Mouse (Mus musculus) regulatory T cell (primary cell): ENCODE measurements around the gene Car12.

ENCODE experiments used
- in situ Hi-C: fragments of 300-600 bp; cut with MboI, MseI; formaldehyde crosslinking; loops from one replicate; pipeline ENCODE4 v1.15.1; 2025; ENCODE audit warnings: high pct_unique_total_duplicates

Gene Car12

DNA sequence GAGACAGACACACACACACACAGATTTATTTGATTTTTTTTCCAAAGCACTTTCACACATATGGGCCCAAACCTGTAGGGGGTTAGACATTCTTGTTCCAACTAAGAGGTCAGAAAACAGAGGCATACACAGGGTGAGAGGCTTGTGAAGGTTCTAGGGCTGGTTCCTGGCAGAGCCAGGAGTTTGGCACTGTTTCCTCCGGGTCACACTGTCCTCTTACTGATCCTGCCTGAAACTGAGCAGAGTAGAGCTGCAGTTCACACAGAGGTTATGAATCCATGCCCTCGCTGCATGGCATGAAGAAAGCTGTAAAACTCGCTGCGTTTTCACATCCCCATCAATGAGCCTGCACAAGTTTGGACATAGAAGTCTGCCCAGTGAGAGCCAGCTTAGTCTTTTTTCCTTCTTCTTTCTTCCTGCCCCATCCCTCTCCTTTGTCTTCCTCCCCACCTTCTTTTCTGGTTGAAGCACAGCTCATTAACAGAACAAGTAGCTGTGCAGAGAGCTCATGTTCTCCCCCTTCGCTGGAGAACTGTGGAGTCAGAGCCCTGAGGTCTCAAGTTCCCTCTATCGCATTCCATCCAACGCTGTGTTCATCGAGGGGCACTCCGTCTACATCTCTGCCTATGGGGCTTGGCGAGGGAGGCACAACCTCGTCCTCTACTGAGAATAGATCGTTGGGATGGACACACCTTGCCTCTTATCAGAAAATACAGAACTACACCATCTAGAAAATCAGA is 4.5 kb upstream of the Car12 start:
- in situ Hi-C loops: no loop called here

DNA sequence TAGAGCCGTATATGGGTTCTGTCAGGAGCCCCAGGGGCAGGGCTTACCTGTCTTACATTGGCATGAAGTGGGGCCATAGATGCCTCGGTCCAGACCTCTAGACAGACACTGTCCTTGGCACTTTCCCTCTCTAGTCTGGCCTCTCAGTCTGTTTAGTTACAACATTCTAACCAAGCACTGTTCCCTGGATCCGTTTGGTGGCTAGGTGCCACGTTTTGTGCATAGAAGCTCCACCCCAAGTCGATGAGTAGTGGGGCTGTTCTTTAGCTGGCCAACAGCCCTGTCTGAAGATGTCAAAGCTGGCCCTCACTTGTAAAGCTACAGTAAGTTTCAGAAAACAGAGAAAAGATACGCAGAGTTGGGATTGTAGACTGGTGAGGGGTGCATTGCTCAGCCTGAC is 2.9 kb upstream of the Car12 start:
- in situ Hi-C loops: no loop called here

DNA sequence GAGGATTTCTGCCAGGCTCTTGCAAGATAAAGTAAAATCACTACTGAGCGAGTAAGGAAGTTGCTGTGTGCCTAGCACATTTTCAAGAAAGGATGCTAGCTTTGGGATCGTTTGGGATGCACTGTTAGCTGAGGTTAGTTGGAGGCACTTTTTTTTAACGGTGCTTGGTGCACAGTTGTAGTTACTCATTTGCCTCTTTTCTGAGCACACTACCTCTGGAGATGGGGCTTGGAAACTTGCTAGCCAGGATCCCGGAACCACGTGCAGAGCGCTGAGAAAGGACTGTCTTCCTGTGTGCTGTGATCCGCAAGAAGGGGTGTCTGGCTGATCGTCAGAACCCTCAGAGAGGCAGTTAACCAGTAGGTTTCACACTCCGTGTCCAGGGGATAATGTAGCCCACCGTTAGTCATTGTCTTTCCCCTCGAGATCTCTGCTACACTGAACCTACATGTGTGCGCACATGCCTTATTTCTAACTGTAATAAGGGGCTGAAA is 583 bp downstream of the Car12 start:
- in situ Hi-C loops: no loop called here

DNA sequence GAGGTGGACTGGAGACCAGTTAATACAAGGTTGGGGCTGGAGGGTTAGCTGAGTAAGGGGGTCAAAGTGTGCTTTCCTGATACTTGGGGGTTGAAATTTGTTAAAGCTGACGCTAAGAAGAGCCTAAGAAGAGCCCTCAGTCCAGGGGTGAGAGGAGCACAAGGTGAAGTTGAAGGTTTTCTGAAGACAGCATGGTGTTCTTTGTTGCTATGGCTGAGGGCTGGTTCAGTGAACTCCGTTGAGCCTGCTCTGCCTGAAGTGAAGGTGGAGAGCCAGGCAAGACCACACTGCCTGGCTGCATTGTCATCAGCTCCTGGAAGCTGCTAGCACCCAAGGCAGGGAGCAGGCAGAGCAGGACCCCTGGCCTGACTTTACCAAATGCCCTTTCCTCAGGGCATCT is 1.9 kb downstream of the Car12 start:
- in situ Hi-C loops: no loop called here

DNA sequence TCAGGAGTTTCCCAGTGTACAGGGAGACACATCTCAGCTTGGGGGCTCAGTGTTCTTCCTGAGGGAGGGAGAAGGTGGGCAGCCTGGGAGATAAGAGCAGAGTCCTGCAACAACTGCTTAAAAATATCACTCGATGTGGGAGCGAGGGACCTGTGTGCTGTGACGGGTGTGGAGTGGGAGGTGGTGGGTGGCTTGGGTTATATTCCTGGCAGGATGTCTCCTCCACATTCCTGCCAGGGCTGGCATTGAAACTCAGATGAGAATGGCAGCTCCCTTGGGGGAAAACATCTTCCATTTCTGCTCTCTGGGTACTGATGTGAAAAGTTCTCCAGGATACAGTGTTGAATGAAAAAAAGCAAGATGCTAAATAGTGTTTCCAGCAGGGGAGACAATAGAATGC is 3.0 kb downstream of the Car12 start:
- in situ Hi-C loops: no loop called here

DNA sequence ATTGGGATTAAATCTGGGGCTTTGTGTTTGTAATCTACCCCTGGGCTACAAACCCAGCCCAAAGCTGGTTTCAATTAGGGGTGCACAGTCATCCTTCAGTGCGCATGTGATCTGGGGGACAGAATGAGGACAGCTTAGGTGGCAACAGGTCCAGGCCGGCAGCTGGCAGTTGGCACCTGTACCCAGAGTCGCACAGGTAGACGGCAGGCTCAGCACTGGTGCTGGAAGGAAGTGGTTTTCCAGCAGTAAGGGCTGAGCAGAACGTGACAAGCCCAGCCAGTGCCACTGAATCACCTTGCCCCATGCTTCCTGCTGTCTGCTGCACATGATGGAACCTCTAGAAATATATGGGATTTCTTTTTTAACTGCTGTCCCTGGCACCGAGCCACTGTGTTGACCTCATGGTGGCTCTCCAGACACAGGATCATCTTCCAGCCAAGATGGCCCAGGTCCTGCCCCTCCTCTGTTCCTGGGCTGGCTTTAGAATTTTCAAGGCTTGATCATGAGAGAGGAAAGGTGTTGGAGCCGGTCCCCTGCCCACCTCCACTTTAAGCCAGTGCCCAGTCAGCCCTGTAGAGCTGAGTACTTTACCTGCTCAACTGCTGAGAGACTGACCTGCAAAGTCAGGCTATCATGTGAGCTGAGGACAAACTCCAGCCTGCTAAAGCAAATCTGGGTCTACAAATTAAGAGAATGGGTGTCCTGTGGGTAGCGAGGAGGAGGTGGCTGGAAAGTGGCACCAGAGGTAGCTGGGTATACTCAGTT is 7.4 kb downstream of the Car12 start:
- in situ Hi-C loops: loop anchor here (5.0 kb wide), 1 partner anchor 76 kb away; the partner anchor contains the start of genes Aph1b and Gm10647

DNA sequence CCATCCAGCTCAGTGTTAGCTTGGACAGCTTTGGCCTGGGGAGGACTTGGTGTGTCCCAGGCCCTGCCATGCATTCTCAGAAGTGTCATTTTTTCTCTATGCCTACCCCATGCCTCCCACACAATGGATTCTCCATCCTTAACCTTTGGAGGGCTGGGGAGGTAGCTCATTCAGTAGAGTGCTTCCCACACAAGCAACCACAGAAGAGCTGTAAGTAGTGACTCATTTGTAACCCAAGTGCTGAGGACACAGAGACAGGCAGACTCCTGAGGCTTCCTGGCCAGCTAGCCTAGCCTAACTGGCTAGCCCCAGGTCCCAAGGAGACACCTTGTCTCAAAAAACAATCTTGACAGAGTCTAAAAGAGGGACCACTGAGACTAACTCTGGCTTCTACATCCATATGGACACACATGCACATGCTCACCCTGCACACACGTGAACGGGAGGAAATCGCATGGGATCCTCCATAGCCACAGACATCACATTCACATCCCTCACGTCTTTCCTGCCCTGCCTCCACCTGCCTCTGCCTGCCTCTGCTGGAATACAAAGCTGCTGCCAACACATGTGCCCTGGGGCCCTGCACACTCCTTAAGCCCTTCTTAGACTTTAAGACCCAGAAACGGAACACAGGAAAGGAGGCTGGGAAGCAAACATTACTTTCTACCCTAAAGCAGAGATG is 8.8 kb downstream of the Car12 start:
- in situ Hi-C loops: loop anchor here (5.0 kb wide), 1 partner anchor 75 kb away; the partner anchor contains the start of genes Aph1b and Gm10647

DNA sequence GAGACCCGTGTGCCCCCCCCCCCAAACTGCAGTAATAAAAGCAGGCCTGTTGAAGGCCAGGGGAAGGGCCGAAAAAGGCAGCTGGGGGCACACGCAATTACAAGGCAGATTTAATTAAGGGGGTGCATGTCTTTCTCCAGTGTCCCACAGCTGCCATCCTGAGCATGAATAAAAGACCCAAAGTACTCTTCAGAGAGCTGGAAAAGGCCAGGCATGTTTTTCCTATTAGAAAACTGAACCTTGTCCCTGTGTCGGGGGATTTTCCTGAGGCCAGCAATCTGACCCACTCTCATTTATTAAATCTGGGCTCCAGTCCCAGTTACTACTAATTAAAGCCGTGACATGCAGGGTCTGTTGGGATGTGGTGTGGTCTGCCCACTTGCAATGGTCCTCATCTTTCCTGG is 9.4 kb downstream of the Car12 start:
- in situ Hi-C loops: loop anchor here (5.0 kb wide), 1 partner anchor 74 kb away; the partner anchor contains the start of genes Aph1b and Gm10647

DNA sequence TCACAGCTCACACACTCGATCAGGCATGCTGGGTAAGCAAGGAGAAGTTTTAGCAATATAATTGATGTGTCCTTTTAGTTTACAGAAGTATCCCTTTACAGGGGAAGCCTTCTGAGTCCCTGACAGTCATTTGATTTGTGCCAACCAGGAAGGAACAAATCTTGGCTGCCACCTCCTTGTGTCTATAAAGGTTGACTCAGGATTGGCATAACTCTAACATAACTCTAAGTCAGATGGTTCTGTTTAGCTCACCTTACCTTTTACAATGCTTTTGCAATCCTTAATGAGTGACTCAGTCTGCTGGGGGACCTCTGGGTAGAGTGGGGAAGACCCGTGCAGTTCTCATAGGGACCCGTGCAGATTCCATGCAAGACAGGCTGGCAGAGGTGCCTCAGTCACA is 12.1 kb downstream of the Car12 start:
- in situ Hi-C loops: no loop called here

DNA sequence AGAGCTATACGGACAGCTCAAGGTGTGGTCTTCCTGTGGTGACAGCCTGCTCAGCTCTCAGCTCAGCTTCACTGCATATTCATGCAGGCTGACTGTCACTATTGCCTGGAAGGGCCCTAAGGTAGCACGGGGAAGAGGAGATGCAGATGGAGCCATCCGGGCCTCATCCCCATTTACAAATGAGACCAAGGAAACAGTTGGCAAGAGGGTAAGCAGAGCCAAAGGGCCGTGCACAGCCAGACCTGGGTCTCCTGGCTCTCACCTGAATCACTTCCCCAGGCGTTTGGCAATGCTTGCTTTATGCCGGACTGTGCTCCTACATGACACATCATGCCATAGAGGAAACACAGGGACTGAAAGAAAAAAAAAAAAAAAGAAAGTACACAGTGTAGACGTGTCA is 13.8 kb downstream of the Car12 start:
- in situ Hi-C loops: no loop called here

DNA sequence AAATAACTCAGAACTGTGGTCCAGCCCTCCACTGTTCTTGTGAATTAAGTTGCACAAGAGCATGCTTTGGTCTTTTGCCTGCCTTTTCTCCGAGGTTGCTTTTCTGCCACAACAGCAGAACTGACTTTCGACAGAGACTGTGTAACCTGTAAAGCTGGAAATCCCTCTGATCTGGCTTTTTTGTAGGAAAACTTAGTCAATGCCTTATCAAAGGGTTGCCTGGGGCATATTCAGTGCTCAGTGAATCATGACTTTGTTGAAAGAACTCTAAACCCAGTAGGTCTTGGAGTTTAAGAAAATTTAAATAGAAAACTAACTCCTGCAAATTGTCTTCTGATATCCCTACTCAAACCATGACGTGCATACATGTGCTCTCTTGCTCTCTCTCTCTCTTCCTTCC is 17.1 kb downstream of the Car12 start:
- in situ Hi-C loops: no loop called here

DNA sequence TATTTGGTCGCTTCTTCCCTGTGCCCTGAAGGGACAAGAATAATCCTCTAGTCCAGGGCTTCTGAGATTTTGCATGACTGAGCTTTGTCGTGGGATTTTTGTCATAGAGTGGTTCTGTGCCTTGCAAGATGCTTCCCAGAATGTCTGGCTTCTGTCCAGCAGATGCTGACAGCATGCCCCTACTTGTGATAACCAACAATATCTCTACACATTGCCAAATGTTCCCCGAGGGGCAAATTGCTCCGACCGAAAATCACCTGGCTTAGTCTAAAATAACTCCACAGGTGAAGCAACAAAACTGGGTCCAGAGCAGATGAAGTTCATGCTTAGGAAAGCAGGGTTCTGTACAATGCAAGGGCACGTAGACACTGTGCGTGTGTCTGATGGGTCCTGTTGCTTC is 17.8 kb downstream of the Car12 start:
- in situ Hi-C loops: no loop called here

DNA sequence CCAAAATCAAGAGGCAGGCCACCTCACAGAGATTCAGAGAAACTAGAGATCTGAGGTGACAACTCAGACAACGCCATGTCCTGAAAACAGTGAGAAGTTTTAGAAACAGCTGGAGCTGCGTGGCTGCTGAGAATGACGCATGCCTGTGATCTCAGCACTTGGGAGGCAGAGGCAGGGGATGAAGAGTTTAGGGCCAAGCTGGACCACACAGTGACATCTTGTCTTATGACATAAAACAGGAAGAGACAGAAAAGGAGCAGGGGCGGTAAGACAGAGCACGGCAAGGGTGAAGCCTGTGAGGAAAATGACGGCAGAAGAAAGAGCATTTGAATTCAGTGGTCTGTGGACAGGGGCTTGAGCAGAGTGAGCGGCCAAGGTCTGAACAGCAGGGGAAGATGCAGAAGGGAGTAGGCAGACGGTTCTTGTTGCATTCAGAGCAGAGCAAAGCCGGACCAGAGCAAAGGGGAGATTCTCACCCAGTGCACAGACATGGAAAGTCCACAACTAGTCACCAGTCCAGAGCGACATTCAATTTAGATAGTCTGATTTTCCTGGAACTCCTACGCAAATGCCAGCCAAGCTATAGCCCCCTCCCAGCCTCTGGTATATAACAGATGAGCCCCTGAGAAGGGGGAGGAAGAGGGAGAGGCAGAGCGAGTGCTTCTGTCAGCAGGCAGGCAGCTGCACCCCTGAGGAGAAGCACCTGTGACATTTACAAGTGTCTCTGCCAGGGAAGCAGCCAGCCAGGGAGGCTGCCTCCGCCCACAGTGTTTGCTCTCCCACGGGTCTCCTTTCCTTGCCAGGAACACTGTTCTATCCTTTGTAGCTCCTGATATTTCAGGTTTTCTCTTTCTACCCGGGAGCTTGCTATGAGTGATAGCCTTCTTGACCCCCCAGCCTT is 19.6 kb downstream of the Car12 start:
- in situ Hi-C loops: no loop called here

DNA sequence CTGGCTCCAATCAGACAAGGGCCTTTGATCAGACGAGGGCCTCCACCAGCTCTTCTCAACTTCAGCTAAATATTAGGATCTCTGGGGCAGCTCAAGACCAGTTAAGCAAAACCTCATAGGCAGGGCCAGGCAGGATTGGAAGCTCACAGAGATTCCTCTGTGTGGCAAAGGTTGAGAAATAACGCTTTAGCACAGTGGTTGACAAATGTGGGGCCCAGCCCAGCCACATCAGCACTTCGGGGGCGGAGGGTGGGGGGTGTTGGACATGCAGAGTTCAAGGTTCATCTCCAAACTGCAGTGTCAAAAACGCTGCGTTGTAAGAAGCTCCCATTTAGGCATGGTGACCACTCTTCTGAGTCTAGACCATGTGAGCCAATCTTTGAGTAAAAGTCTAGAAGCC is 21.1 kb downstream of the Car12 start:
- in situ Hi-C loops: no loop called here

DNA sequence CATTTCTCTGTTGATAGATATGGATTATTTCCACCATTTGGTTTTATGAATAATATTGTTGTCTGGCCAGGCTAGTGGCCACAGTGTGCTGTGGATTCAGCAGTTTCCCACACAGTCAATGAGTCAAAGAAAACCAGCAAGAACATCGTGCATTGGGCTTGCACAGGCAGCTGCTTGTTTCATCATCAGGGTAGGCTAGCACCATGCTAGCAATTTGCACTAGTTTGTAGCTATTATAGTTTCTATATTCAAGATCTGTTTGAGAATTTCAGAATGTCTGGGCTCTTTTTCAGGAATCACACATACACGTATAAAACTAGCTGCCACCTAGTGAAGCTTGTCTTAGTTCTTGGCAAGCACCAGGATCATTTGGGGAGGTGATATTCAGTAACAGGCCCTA is 21.6 kb downstream of the Car12 start:
- in situ Hi-C loops: no loop called here

DNA sequence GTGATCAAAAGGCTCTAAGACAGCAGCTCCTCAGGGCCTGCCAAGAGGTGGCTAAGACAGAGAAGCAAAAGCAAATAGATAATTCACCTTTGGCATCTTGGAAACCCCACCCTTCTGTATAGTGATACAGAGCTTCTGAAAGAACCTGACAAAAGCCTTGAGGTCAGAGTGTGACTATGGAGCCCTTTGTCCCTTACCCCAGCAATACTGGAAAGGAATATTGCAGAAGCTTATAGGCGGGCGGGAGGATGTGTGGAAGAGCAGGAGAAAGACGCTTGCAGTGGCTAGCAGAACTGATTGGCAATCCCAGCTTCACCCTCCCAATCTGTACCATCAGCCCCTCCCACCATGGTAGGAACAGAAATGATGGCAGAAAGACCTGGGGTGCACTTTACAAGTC is 22.5 kb downstream of the Car12 start:
- in situ Hi-C loops: no loop called here

DNA sequence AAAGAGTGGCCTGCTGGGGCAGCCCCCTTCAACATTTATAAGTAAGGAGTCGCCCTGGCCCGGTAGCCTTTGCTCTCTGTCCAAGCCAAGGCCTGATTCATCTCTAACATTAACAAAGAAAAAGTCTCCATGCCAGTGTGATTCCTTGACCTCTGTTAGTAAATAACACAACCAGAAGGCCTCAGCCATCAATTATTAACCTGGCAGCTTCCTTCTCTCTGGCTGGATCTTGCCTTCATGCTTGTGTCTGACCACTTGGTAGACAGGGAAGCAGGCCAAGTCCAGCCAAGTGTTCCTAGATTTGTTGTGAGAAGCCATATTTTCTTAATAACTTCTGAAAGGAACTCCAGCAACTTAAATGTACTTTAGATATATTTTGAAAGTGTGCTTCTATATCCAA is 23.1 kb downstream of the Car12 start:
- in situ Hi-C loops: no loop called here

DNA sequence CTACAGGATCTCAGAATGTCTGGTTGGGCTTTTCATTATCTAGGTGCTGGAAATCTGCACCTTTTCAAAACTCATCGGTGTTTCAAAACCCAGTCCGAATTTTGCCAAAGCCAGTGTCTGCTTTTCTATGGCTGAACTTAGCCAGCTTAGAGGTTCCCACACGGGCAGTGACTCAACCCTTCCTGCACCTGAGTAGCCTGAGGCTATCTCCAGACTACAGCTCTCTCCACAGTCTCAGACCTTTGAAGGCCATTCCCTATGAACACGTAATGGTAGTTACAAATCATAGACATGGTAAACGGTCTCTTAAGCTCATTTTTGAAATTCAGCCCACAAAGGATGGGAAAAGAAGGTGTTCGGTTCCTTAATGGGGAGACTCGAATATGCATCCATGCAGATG is 26.0 kb downstream of the Car12 start:
- in situ Hi-C loops: no loop called here

DNA sequence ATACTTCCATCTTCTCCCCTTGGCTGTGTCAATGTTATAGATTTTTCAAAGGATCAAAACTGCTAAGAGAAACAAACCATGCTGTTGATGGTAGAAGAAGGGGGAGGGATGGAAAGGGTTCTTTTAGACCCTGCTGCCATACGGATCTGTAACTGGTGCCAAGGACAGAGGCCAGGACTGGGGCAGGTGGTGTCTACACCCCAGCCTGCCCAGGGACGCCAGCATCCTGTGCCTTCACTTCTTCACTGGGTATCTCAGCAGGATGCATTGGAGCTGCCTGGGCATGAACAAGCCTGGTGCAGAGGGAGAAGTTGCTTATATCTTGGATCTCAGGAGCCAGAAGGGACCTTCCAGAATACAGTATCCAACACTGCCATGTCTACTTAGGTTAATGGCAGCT is 31.0 kb downstream of the Car12 start:
- in situ Hi-C loops: no loop called here

DNA sequence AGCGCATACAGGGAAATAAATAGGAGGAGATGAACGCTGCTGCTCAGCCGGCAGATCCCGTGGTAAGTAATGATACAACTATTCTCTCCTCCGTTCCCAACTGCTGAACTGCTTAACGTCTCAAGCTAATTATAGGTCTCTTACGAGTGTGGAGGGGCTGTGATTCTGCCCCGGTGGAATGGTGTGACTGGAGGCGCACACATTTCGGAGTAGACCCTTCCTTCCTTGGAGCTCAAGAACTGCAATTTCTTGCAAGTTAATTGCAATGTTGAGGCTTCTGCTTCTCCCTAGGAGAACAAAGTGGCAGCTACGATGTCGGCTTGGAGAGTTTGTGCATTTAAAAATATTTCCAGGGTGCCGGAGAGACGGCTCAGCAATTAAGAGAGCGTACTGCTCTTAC is 34.9 kb downstream of the Car12 start:
- in situ Hi-C loops: no loop called here

DNA sequence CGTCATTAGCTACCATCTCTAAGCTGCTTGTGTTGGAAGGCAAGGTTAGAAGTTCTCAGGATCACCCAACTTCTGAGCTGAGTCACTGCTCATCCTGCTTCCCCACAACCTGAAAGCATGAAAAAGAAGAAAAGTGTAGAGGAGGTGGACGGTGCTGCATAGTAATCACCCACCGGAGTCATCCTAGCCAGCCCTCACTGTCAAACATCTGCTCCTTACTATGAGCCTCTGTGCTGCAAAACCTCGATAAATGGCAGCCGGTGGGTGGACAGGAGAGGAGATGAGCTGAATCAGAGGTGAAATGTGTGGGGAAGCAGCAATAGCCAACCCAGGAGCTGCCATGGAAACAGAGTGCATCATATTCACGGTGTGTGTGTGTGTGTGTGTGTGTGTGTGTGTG is 39.4 kb downstream of the Car12 start:
- in situ Hi-C loops: no loop called here
